Comparison of ENCODE assay signal across 9 mouse cellular contexts in the genomic region with DNA sequence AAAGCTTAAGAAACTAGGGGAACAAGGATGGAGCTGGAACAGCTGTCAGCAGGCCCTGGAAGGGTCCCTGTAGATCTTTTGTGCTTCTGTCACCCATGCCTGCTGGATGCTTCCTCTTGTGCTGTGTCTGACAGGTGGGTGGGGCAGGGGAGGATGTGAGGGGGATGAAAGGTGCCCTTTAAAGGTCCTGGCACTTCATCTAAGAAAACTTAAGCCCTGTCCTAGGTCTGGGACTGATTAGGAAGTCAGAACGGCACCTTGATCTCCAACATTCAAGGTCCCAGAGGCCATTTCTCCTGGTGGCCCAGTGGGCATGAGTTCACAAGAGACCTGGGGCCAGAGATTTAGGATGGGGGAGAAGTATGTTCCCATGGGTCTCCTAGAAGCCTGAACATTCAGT. TPM values are rescaled to one million over a fixed set of nuclear protein-coding genes. Genes with fewer than 3 reads are reported as not detected.
DNase-seq lines count a peak whose midpoint lies in the region; ATAC-seq lines count a peak whose summit lies in the region.
"Had no signal": no experiment of that assay in that cellular context is flagged by ENCODE, and none has a peak within 500 bp of the region (broad histone marks: within the 10 kb centered on the region; RNA-seq: fewer than 3 reads in every experiment).

Gene Lrrc55, minus strand, starts transcription at position 297 of the 400 bp plus-strand sequence.

- H3K36me3 ChIP-seq in kidney, embryonic 16.5 days (ENCODE audit: insufficient read depth, low read length): no peaks in the 10 kb centered on the region
- H3K36me3 ChIP-seq in embryonic facial prominence, embryonic 10.5 days (replicated peaks): no peaks in the 10 kb centered on the region
- no peaks in the 10 kb centered on the region for H3K36me3 ChIP-seq in intestine, embryonic 14.5 days (ENCODE audit: control insufficient read depth, insufficient read depth, low read length)
- no peaks in the 10 kb centered on the region; the same call in 1 of the 2 replicates for H3K36me3 ChIP-seq in midbrain, embryonic 15.5 days (replicated peaks)

- 95% methylated on average over 1 of the region's 1 CpGs for WGBS in kidney, embryonic 16.5 days
- WGBS in embryonic facial prominence, embryonic 10.5 days: 74% methylated on average over 1 of the region's 1 CpGs
- 100% methylated on average over 1 of the region's 1 CpGs for WGBS in intestine, embryonic 14.5 days
- 78% methylated on average over 1 of the region's 1 CpGs for WGBS in midbrain, embryonic 15.5 days

- no peak for DNase-seq in kidney, postnatal 36 days
- DNase-seq in embryonic facial prominence, embryonic 10.5 days (ENCODE audit: low spot score): no peak
- no peak for DNase-seq in intestine, embryonic 14.5 days (ENCODE audit: low spot score)
- no peak for DNase-seq in embryo, embryonic 10 days (ENCODE audit: low spot score)
- no peak for DNase-seq in cerebellum, adult 18-20 months

- peak within 1 kb of the TSS; percentile 40 for H3K4me2 ChIP-seq in kidney, embryonic 16.5 days (replicated peaks; ENCODE audit: low read depth, low read length)
- H3K4me2 ChIP-seq in intestine, embryonic 14.5 days (ENCODE audit: low read length): peak within 1 kb of the TSS; percentile 47
- peak within 1 kb of the TSS; percentile 67 for H3K4me2 ChIP-seq in midbrain, embryonic 15.5 days

- H3K9me3 ChIP-seq in kidney, embryonic 16.5 days (ENCODE audit: low read length): no peaks in the 10 kb centered on the region
- H3K9me3 ChIP-seq in embryonic facial prominence, embryonic 10.5 days: no peaks in the 10 kb centered on the region
- H3K9me3 ChIP-seq in intestine, embryonic 14.5 days (ENCODE audit: control insufficient read depth, low read length): no peaks in the 10 kb centered on the region
- H3K9me3 ChIP-seq in midbrain, embryonic 15.5 days: no peaks in the 10 kb centered on the region

- H3K4me1 ChIP-seq in kidney, embryonic 16.5 days (ENCODE audit: insufficient read depth, low read length): 0 out of 2 replicates have a peak, but pooled peaks cover 4% of the 10 kb centered on the region
- peaks cover 13% of the 10 kb centered on the region for H3K4me1 ChIP-seq in embryonic facial prominence, embryonic 10.5 days
- 0 out of 2 replicates have a peak, but pooled peaks cover 7% of the 10 kb centered on the region for H3K4me1 ChIP-seq in intestine, embryonic 14.5 days (replicated peaks; ENCODE audit: control insufficient read depth, insufficient read depth, low read length)
- peaks cover 18% of the 10 kb centered on the region; the same call in 1 of the 2 replicates for H3K4me1 ChIP-seq in midbrain, embryonic 15.5 days

- peaks cover 7% of the 10 kb centered on the region; the same call in 1 of the 2 replicates for H3K27me3 ChIP-seq in kidney, embryonic 16.5 days (ENCODE audit: insufficient read depth, low read length)
- H3K27me3 ChIP-seq in embryonic facial prominence, embryonic 10.5 days (replicated peaks; ENCODE audit: low read depth, poor library complexity, severe bottlenecking): peaks cover 25% of the 10 kb centered on the region
- no peaks in the 10 kb centered on the region for H3K27me3 ChIP-seq in intestine, embryonic 14.5 days (replicated peaks; ENCODE audit: control insufficient read depth, insufficient read depth, low read length)
- H3K27me3 ChIP-seq in midbrain, embryonic 15.5 days (replicated peaks): no peaks in the 10 kb centered on the region

- H3K27ac ChIP-seq in kidney, embryonic 16.5 days (ENCODE audit: low read length): no peak within 1 kb of the TSS
- no peak within 1 kb of the TSS for H3K27ac ChIP-seq in embryonic facial prominence, embryonic 10.5 days (replicated peaks)
- H3K27ac ChIP-seq in intestine, embryonic 14.5 days (ENCODE audit: low read depth): no peak within 1 kb of the TSS
- peak within 1 kb of the TSS; percentile 78 for H3K27ac ChIP-seq in midbrain, embryonic 15.5 days

- no peak for ATAC-seq in kidney, embryonic 16.5 days (ENCODE audit: low FRiP score, low TSS enrichment)
- ATAC-seq in intestine, embryonic 14.5 days (replicated peaks; ENCODE audit: low FRiP score, low TSS enrichment, low read depth): no peak
- no peak for ATAC-seq in midbrain, embryonic 15.5 days (replicated peaks)
- no peak for ATAC-seq in monocyte, adult 5-6 weeks (replicated peaks; ENCODE audit: insufficient number of reproducible peaks, low FRiP score, low TSS enrichment, poor library complexity, severe bottlenecking)

- H3K4me3 ChIP-seq in kidney, embryonic 16.5 days (ENCODE audit: low read length): no peak within 1 kb of the TSS; the same call in 1 of the 2 replicates
- peak within 1 kb of the TSS; percentile 56 for H3K4me3 ChIP-seq in embryonic facial prominence, embryonic 10.5 days
- peak within 1 kb of the TSS; percentile 22 for H3K4me3 ChIP-seq in intestine, embryonic 14.5 days (ENCODE audit: low read depth, low read length)
- H3K4me3 ChIP-seq in midbrain, embryonic 15.5 days: peak within 1 kb of the TSS; percentile 49

- no peak within 1 kb of the TSS for H3K9ac ChIP-seq in kidney, embryonic 16.5 days (replicated peaks; ENCODE audit: low read length)
- peak within 1 kb of the TSS; percentile 27; the same call in 1 of the 2 replicates for H3K9ac ChIP-seq in intestine, embryonic 14.5 days (ENCODE audit: low read length)
- H3K9ac ChIP-seq in midbrain, embryonic 15.5 days: peak within 1 kb of the TSS; percentile 45

RNA-seq across cellular contexts. Expression of gene Lrrc55, which starts in this region (rescaled TPM):
- 0.68 and 0.80 TPM in 2 replicates for polyA plus RNA-seq in kidney, embryonic 16.5 days (2015; fragmentation: Nextera tagmentation; extraction: Ambion mirVana)
- 0.32 and 0.60 TPM in 2 replicates for polyA plus RNA-seq in embryonic facial prominence, embryonic 10.5 days (2016; fragmentation: Nextera tagmentation; extraction: Ambion mirVana)
- 5.2 and 5.4 TPM in 2 replicates for polyA plus RNA-seq in intestine, embryonic 14.5 days (2014; fragmentation: Nextera tagmentation; extraction: Ambion mirVana)
- polyA plus RNA-seq in midbrain, embryonic 15.5 days (2015; fragmentation: Nextera tagmentation; extraction: Ambion mirVana): 14.5 and 15.0 TPM in 2 replicates
- 0.10 TPM in 1 of 3 replicates, not detected in the others for total RNA-seq in monocyte, adult 5-6 weeks (2017)
- total RNA-seq: MEL had no signal
